Mouse (Mus musculus): ENCODE results near the gene Tiprl.

Gene Tiprl

DNA sequence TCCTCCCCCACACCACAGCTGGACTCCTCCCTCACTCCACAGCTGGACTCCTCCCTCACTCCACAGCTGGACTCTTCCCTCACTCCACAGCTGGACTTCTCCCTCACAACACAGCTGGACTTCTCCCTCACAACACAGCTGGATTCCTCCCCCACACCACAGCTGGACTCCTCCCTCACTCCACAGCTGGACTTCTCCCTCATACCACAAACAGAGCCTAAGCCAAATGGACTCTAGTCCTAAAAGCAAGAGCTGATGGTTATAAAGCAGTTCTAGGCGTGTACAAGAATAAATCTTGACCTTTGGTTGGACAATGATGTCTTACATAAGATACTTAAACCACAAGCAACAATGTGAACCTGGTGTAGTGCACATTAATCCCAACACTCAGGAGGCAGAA is 37.8 kb downstream of the Tiprl start:
- Histone ChIP-seq H3K27me3 (ENCODE audit: insufficient read depth, low read length) (0 out of 2 replicates have a peak, but pooled peaks cover 3% of the 10 kb centered on the region), H3K36me3 (ENCODE audit: insufficient read depth, low read length) (no peaks in the 10 kb centered on the region), H3K9me3 (ENCODE audit: low read length) (no peaks in the 10 kb centered on the region), H3K4me1 (replicated peaks; ENCODE audit: low read depth, low read length) (peaks cover 27% of the 10 kb centered on the region), H3K4me3 (replicated peaks; ENCODE audit: low read length) (no peak overlapping the region)
- TF ChIP-seq CTCF (conservative IDR thresholded peaks at IDR 0.05; ENCODE audit: low read length) = no peak
- no peak for TF ChIP-seq POU5F1 (IDR thresholded peaks at IDR 0.05; ENCODE audit: borderline replicate concordance, low read length)
- TF ChIP-seq NANOG (IDR thresholded peaks at IDR 0.05; ENCODE audit: borderline replicate concordance, low read length) = no peak

DNA sequence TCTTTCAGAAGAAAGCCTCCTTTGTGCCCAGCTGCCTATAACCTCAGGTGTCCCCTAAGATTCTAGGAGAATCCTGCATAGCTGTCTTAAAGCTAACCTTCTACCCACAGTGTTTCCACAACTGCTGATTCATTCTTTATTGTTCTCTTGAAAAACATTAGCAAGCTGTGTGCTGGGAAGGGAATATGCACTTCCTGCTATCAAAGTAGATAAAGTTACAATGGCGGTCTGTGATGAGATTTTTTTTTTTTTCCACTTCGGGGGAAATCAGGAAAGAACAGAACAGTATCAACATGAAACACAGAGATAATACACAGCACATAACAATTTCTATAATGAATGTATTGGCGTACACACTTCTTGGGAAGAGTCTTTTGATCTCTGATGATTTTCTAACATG is 38.9 kb downstream of the Tiprl start:
- no peak overlapping the region for H3K4me3 ChIP-seq (replicated peaks; ENCODE audit: low read length)
- H3K27me3 ChIP-seq (ENCODE audit: insufficient read depth, low read length) = peaks cover 3% of the 10 kb centered on the region; the same call in 1 of the 2 replicates
- TF ChIP-seq POU5F1 (IDR thresholded peaks at IDR 0.05; ENCODE audit: borderline replicate concordance, low read length) = no peak
- no peak for TF ChIP-seq CTCF (conservative IDR thresholded peaks at IDR 0.05; ENCODE audit: low read length)
- TF ChIP-seq NANOG (IDR thresholded peaks at IDR 0.05; ENCODE audit: borderline replicate concordance, low read length) = no peak
- no peaks in the 10 kb centered on the region for H3K9me3 ChIP-seq (ENCODE audit: low read length)
- H3K36me3 ChIP-seq (ENCODE audit: insufficient read depth, low read length) = no peaks in the 10 kb centered on the region
- peaks cover 35% of the 10 kb centered on the region for H3K4me1 ChIP-seq (replicated peaks; ENCODE audit: low read depth, low read length)

GRCm38 (mm10) chr1:165195396-165195960 is 41.3 kb downstream of the Tiprl start:
- TF ChIP-seq POU5F1 (IDR thresholded peaks at IDR 0.05; ENCODE audit: borderline replicate concordance, low read length) = no peak
- TF ChIP-seq CTCF (conservative IDR thresholded peaks at IDR 0.05; ENCODE audit: low read length) = no peak
- no peak for TF ChIP-seq NANOG (IDR thresholded peaks at IDR 0.05; ENCODE audit: borderline replicate concordance, low read length)
- H3K27me3 ChIP-seq (ENCODE audit: insufficient read depth, low read length) = peaks cover 3% of the 10 kb centered on the region; the same call in 1 of the 2 replicates
- no peak overlapping the region for H3K4me3 ChIP-seq (replicated peaks; ENCODE audit: low read length)

DNA sequence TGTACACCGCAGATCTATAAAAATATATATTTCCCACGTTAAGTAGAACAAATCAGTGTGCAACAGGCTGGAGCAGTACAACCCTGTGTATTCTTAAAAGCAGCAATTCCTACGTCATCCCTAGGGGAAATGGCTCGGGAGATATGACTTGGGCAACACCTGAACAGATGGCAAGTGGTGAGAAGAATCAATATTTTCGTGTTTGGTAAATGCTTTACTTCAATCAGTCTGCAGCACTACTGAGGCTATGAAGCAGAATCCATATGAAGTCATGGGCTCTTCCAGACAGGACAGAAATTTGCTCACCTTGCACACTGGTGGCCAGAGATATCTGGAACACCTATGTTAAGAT is 42.2 kb downstream of the Tiprl start:
- Histone ChIP-seq H3K9me3 (ENCODE audit: low read length) (no peaks in the 10 kb centered on the region), H3K4me3 (replicated peaks; ENCODE audit: low read length) (peak overlapping the region; percentile 92), H3K27me3 (ENCODE audit: insufficient read depth, low read length) (peaks cover 3% of the 10 kb centered on the region; the same call in 1 of the 2 replicates), H3K36me3 (ENCODE audit: insufficient read depth, low read length) (no peaks in the 10 kb centered on the region), H3K4me1 (replicated peaks; ENCODE audit: low read depth, low read length) (peaks cover 54% of the 10 kb centered on the region)
- TF ChIP-seq NANOG (IDR thresholded peaks at IDR 0.05; ENCODE audit: borderline replicate concordance, low read length) = no peak
- no peak for TF ChIP-seq CTCF (conservative IDR thresholded peaks at IDR 0.05; ENCODE audit: low read length)
- no peak for TF ChIP-seq POU5F1 (IDR thresholded peaks at IDR 0.05; ENCODE audit: borderline replicate concordance, low read length)

More at GRCm38 (mm10) chr1:165195396-165195960, 41.3 kb downstream of the Tiprl start:
- Histone ChIP-seq H3K4me1 (replicated peaks; ENCODE audit: low read depth, low read length) (peaks cover 46% of the 10 kb centered on the region), H3K9me3 (ENCODE audit: low read length) (no peaks in the 10 kb centered on the region), H3K36me3 (ENCODE audit: insufficient read depth, low read length) (no peaks in the 10 kb centered on the region)

DNA sequence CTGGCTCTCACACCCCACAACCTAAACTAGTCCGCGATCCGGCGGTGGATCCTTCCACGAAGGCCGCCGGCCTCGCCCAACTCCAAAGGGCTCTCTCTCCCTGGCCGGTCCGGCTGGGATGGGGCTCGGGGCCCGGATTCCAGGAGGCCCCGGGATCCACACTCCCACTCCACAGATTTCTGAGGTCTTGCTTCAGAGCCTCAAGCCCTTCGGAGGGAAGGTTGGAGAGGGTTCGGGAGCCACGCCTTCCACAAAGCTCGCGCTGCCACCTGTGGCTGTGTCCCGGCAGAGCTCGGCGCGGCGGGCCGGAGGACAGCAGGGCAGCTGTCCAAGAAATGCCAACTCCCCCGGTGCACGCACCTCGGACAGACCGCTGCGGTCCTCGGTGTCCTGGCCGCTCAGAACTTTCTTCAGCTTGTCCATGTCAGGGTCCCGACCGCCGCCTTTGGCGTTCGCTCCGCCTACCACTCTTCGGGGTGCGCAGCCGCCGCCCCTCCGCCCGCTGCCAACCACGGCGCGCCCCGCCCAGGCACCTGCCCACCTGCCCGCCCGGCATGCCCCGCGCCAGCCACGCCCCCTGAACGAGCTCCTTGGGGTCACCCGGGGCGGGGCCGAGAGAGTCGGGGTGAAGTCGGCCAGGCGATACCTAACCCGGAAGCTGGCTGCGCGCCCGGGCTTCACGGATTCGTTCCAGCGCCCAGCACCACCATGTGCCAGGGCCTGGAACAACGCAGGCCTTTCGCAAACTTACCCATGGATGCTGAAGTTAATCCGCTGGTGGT is 42.7 kb downstream of the Tiprl start, which contains the start of gene Sft2d2:
TSS of gene Sft2d2 (minus strand) at position 559 of the 782 bp plus-strand sequence.
- Histone ChIP-seq H3K36me3 (ENCODE audit: insufficient read depth, low read length) (no peaks in the 10 kb centered on the region), H3K27me3 (ENCODE audit: insufficient read depth, low read length) (peaks cover 3% of the 10 kb centered on the region; the same call in 1 of the 2 replicates), H3K4me1 (replicated peaks; ENCODE audit: low read depth, low read length) (peaks cover 60% of the 10 kb centered on the region), H3K4me3 (replicated peaks; ENCODE audit: low read length) (peak within 1 kb of the TSS; percentile 92), H3K9me3 (ENCODE audit: low read length) (no peaks in the 10 kb centered on the region)
- TF ChIP-seq POU5F1 (IDR thresholded peaks at IDR 0.05; ENCODE audit: borderline replicate concordance, low read length) (no peak), CTCF (conservative IDR thresholded peaks at IDR 0.05; ENCODE audit: low read length) (no peak), NANOG (IDR thresholded peaks at IDR 0.05; ENCODE audit: borderline replicate concordance, low read length) (no peak)

GRCm38 (mm10) chr1:165193426-165193825 is 43.4 kb downstream of the Tiprl start:
- TF ChIP-seq POU5F1 (IDR thresholded peaks at IDR 0.05; ENCODE audit: borderline replicate concordance, low read length) = no peak
- Histone ChIP-seq H3K4me1 (replicated peaks; ENCODE audit: low read depth, low read length) (peaks cover 60% of the 10 kb centered on the region), H3K4me3 (replicated peaks; ENCODE audit: low read length) (peak overlapping the region; percentile 92), H3K27me3 (ENCODE audit: insufficient read depth, low read length) (peaks cover 3% of the 10 kb centered on the region; the same call in 1 of the 2 replicates), H3K36me3 (ENCODE audit: insufficient read depth, low read length) (no peaks in the 10 kb centered on the region), H3K9me3 (ENCODE audit: low read length) (no peaks in the 10 kb centered on the region)

DNA sequence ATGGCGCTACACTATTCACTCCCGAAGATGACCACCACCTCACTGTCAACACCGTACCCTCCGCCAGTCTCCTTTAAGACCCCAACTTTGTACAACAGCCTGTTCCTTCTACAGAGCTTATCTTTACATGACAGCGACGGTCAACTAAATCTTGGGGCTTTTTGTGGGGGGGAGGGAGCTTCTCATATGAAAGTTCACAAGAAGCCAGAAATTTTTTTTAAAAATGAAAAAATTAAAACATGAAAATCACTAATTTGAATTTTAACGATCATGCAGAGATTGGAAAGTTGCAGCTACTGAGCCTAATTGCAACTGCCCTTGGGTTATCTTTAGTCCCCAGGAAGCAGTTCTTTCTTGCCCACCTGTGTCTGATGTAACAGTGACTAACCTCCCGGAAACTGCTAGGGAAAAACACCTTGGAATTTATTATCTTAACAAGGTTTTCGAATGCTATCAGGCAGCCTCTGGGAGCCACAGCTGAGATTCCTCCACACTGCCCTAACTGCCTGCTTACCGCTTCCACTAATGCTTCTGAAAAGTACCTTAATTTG is 44.0 kb downstream of the Tiprl start:
- no peaks in the 10 kb centered on the region for H3K9me3 ChIP-seq (ENCODE audit: low read length)

DNA sequence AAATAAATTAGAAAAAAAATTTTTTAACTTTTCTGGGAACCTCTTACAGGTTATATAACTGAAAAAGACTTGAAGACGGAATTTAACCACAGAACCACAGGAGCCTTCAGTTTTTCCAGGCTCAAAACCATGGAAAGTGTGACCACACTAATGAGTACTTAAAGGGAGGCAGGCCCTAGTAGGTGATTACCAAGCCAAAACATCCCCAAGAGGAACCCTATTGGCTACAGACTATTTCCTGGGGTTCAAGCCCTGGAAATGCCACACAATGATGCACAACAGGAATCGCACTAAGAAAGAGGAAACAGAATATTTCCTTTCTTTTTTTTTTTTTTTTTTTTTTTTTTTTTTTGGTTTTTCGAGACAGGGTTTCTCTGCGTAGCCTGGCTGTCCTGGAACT is 44.7 kb downstream of the Tiprl start:
- TF ChIP-seq NANOG (IDR thresholded peaks at IDR 0.05; ENCODE audit: borderline replicate concordance, low read length) (no peak), CTCF (conservative IDR thresholded peaks at IDR 0.05; ENCODE audit: low read length) (no peak), POU5F1 (IDR thresholded peaks at IDR 0.05; ENCODE audit: borderline replicate concordance, low read length) (no peak)
- Histone ChIP-seq H3K4me3 (replicated peaks; ENCODE audit: low read length) (no peak overlapping the region), H3K9me3 (ENCODE audit: low read length) (no peaks in the 10 kb centered on the region), H3K27me3 (ENCODE audit: insufficient read depth, low read length) (no peaks in the 10 kb centered on the region; the same call in 1 of the 2 replicates), H3K4me1 (replicated peaks; ENCODE audit: low read depth, low read length) (peaks cover 60% of the 10 kb centered on the region), H3K36me3 (ENCODE audit: insufficient read depth, low read length) (peaks cover 10% of the 10 kb centered on the region; the same call in 1 of the 2 replicates)

More for the DNA sequence above, 44.0 kb downstream of the Tiprl start:
- Histone ChIP-seq H3K36me3 (ENCODE audit: insufficient read depth, low read length) (peaks cover 3% of the 10 kb centered on the region; the same call in 1 of the 2 replicates), H3K4me1 (replicated peaks; ENCODE audit: low read depth, low read length) (peaks cover 63% of the 10 kb centered on the region), H3K4me3 (replicated peaks; ENCODE audit: low read length) (peak overlapping the region; percentile 92; the same call in 1 of the 2 replicates), H3K27me3 (ENCODE audit: insufficient read depth, low read length) (peaks cover 3% of the 10 kb centered on the region; the same call in 1 of the 2 replicates)
- no peak for TF ChIP-seq POU5F1 (IDR thresholded peaks at IDR 0.05; ENCODE audit: borderline replicate concordance, low read length)
- no peak for TF ChIP-seq CTCF (conservative IDR thresholded peaks at IDR 0.05; ENCODE audit: low read length)
- TF ChIP-seq NANOG (IDR thresholded peaks at IDR 0.05; ENCODE audit: borderline replicate concordance, low read length) = no peak
